Mouse (Mus musculus): ENCODE data around the gene Chp1. TPM values are rescaled to one million over a fixed set of nuclear protein-coding genes. Genes with fewer than 3 reads are reported as not detected.

Chp1 gene
- total and polyA plus RNA-seq, 2 experiments from 2014 or later = 51.5 to 69.4 TPM

- TF ChIP-seq CTCF (IDR thresholded peaks at IDR 0.05) = no peak
- 96% methylated on average over 2 of the region's 2 CpGs for WGBS
Measured at GRCm38 (mm10) chr2:119621302-119621701, 73.8 kb downstream of the Chp1 start.

More at GRCm38 (mm10) chr2:119621302-119621701, 73.8 kb downstream of the Chp1 start:
- ATAC-seq (ENCODE audit: low FRiP score) (no peak), DNase-seq (ENCODE audit: low spot score) (no peak)
- no peaks in the 10 kb centered on the region for H3K4me1 ChIP-seq (ENCODE audit: insufficient read depth, low read length)
- no peak overlapping the region for H3K4me2 ChIP-seq (ENCODE audit: low read depth, low read length, poor library complexity, severe bottlenecking)
- H3K27me3 ChIP-seq (ENCODE audit: insufficient read depth, low read length) = no peaks in the 10 kb centered on the region
- no peak overlapping the region for H3K9ac ChIP-seq (replicated peaks; ENCODE audit: low read length, poor library complexity, severe bottlenecking)
- H3K4me3 ChIP-seq (ENCODE audit: low read depth, low read length) = no peak overlapping the region
- H3K27ac ChIP-seq (ENCODE audit: low read depth, low read length) = no peak overlapping the region
- H3K36me3 ChIP-seq (ENCODE audit: insufficient read depth, low read length) = no peaks in the 10 kb centered on the region
- H3K9me3 ChIP-seq (ENCODE audit: low read length) = no peaks in the 10 kb centered on the region

Other genes starting within 250 kb of the Chp1 start
- 3.9 TPM in 2 replicates for gene Dll4, start 221.9 kb upstream of the Chp1 start, total RNA-seq (2014; rRNA removed)
- gene Dll4, start 221.9 kb upstream of the Chp1 start, polyA plus RNA-seq (2015; fragmentation: Nextera tagmentation; extraction: Ambion mirVana) = 2.3 and 2.6 TPM in 2 replicates
- 9.5 and 18.7 TPM in 2 replicates for gene Chac1, start 196.5 kb upstream of the Chp1 start, total RNA-seq (2014; rRNA removed)
- 10.2 and 13.5 TPM in 2 replicates for gene Chac1, start 196.5 kb upstream of the Chp1 start, polyA plus RNA-seq (2015; fragmentation: Nextera tagmentation; extraction: Ambion mirVana)
- 13.2 and 15.0 TPM in 2 replicates for gene Ino80, start 70.0 kb upstream of the Chp1 start, total RNA-seq (2014; rRNA removed)
- 2.2 and 2.4 TPM in 2 replicates for gene Ino80, start 70.0 kb upstream of the Chp1 start, polyA plus RNA-seq (2015; fragmentation: Nextera tagmentation; extraction: Ambion mirVana)
- 0.93 and 2.3 TPM in 2 replicates for gene Exd1, start 70 bp upstream of the Chp1 start, total RNA-seq (2014; rRNA removed)
- gene Exd1, start 70 bp upstream of the Chp1 start, polyA plus RNA-seq (2015; fragmentation: Nextera tagmentation; extraction: Ambion mirVana) = 0.84 and 0.91 TPM in 2 replicates
- 3.9 and 6.3 TPM in 2 replicates for gene Nusap1, start 70.6 kb downstream of the Chp1 start, total RNA-seq (2014; rRNA removed)
- 4.2 and 4.8 TPM in 2 replicates for gene Nusap1, start 70.6 kb downstream of the Chp1 start, polyA plus RNA-seq (2015; fragmentation: Nextera tagmentation; extraction: Ambion mirVana)
- gene Oip5, start 70.8 kb downstream of the Chp1 start, total RNA-seq (2014; rRNA removed) = 3.1 and 5.2 TPM in 2 replicates
- gene Oip5, start 70.8 kb downstream of the Chp1 start, polyA plus RNA-seq (2015; fragmentation: Nextera tagmentation; extraction: Ambion mirVana) = 2.9 and 3.0 TPM in 2 replicates
- 17.6 and 18.1 TPM in 2 replicates for gene Ndufaf1, start 115.1 kb downstream of the Chp1 start, total RNA-seq (2014; rRNA removed)
- 43.6 and 44.1 TPM in 2 replicates for gene Ndufaf1, start 115.1 kb downstream of the Chp1 start, polyA plus RNA-seq (2015; fragmentation: Nextera tagmentation; extraction: Ambion mirVana)
- gene Rtf1, start 127.4 kb downstream of the Chp1 start, total RNA-seq (2014; rRNA removed) = 24.4 and 27.0 TPM in 2 replicates
- 58.3 and 76.3 TPM in 2 replicates for gene Rtf1, start 127.4 kb downstream of the Chp1 start, polyA plus RNA-seq (2015; fragmentation: Nextera tagmentation; extraction: Ambion mirVana)
- gene Itpka, start 194.6 kb downstream of the Chp1 start, total RNA-seq (2014; rRNA removed) = 0.42 and 3.4 TPM in 2 replicates
- gene Itpka, start 194.6 kb downstream of the Chp1 start, polyA plus RNA-seq (2015; fragmentation: Nextera tagmentation; extraction: Ambion mirVana) = 0.50 and 0.57 TPM in 2 replicates
- 8.1 and 9.9 TPM in 2 replicates for gene Ltk, start 212.7 kb downstream of the Chp1 start, total RNA-seq (2014; rRNA removed)
- gene Ltk, start 212.7 kb downstream of the Chp1 start, polyA plus RNA-seq (2015; fragmentation: Nextera tagmentation; extraction: Ambion mirVana) = 2.7 and 3.2 TPM in 2 replicates
- 16.0 and 20.5 TPM in 2 replicates for gene Rpap1, start 239.8 kb downstream of the Chp1 start, total RNA-seq (2014; rRNA removed)
- 11.1 and 11.4 TPM in 2 replicates for gene Rpap1, start 239.8 kb downstream of the Chp1 start, polyA plus RNA-seq (2015; fragmentation: Nextera tagmentation; extraction: Ambion mirVana)

Data from midbrain, postnatal 0 days (tissue).